ENCODE assay signal across 24 mouse cellular contexts in the genomic region with DNA sequence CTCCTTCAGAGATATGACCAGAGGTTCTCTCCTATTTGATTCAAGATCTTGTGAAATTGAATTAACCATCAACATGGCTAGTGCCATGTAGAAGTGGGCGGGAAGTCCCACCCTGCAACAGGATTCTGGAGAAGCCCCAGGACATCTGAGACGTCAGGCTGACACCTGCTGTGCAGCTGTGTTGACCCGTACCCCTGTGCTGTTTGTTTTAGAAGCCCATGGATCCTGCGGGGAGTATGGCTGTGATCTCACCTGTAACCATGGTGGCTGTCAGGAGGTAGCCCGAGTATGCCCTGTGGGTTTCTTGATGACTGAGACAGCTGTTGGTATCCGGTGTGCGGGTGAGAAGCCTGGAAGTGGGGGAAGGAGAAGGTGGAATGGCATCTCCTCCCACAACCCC. TPM values are rescaled to one million over a fixed set of nuclear protein-coding genes. Genes with fewer than 3 reads are reported as not detected.
"Had no signal": no experiment of that assay in that cellular context is flagged by ENCODE, and none has a peak within 500 bp of the region (broad histone marks: within the 10 kb centered on the region; RNA-seq: fewer than 3 reads in every experiment).

No protein-coding gene starts in this region.

- ATAC-seq: lung, postnatal 0 days; midbrain, embryonic 13.5 days; midbrain, embryonic 15.5 days had no signal

- H3K27ac ChIP-seq: lung, embryonic 15.5 days; macrophage; midbrain, embryonic 13.5 days; midbrain, embryonic 15.5 days; neural tube, embryonic 13.5 days; neural tube, embryonic 15.5 days; stomach, embryonic 15.5 days; stomach, postnatal 0 days had no signal

- H3K36me3 ChIP-seq: lung, embryonic 15.5 days; midbrain, embryonic 13.5 days; midbrain, embryonic 15.5 days; neural tube, embryonic 13.5 days; neural tube, embryonic 15.5 days; stomach, embryonic 15.5 days had no signal

- H3K9me3 ChIP-seq: lung, embryonic 15.5 days; megakaryocyte, embryonic 14.5 days; midbrain, embryonic 13.5 days; midbrain, embryonic 15.5 days; neural tube, embryonic 13.5 days; neural tube, embryonic 15.5 days; stomach, embryonic 15.5 days had no signal

- DNase-seq: lung, adult 2 months; lung, postnatal 14 days; lung, postnatal 36 days; retina, postnatal 1 day; right cerebral cortex, adult 18-20 months; right cerebral cortex, postnatal 25 days; right cerebral cortex, postnatal 4 days; thymus, adult 2 months; thymus, postnatal 25 days; thymus, postnatal 4 days had no signal

- H3K4me2 ChIP-seq: lung, embryonic 15.5 days; midbrain, embryonic 11.5 days; midbrain, embryonic 13.5 days; midbrain, embryonic 15.5 days; neural tube, embryonic 13.5 days; neural tube, embryonic 15.5 days; stomach, embryonic 15.5 days had no signal

- H3K4me3 ChIP-seq: lung, embryonic 15.5 days; megakaryocyte, embryonic 14.5 days; midbrain, embryonic 13.5 days; midbrain, embryonic 15.5 days; neural tube, embryonic 13.5 days; neural tube, embryonic 15.5 days; stomach, embryonic 15.5 days had no signal

- H3K9ac ChIP-seq: lung, embryonic 15.5 days; midbrain, embryonic 13.5 days; midbrain, embryonic 15.5 days; neural tube, embryonic 13.5 days; neural tube, embryonic 15.5 days; stomach, embryonic 15.5 days had no signal

- H3K27me3 ChIP-seq: lung, embryonic 15.5 days; midbrain, embryonic 15.5 days; neural tube, embryonic 15.5 days; stomach, embryonic 15.5 days had no signal

RNA-seq across cellular contexts. Expression of a gene that starts 3.8 kb away (rescaled TPM):
- polyA plus RNA-seq: lung, postnatal 0 days; macrophage had no signal

RNA-seq across cellular contexts. Expression of a gene that starts 40.0 kb away (rescaled TPM):
- polyA plus RNA-seq: lung, adult 2 months; lung, embryonic 15.5 days; lung, postnatal 0 days; macrophage; midbrain, embryonic 11.5 days; midbrain, embryonic 13.5 days; midbrain, embryonic 15.5 days; midbrain, postnatal 0 days; neural tube, embryonic 11.5 days; neural tube, embryonic 13.5 days; neural tube, embryonic 15.5 days; spleen, adult 2 months had no signal
